Mouse (Mus musculus) olfactory bulb, adult 2 months (tissue): ENCODE measurements around the gene Cyp2c23.

Experiments used
- CTCF ChIP-seq: fragments of 200-500 bp; IDR thresholded peaks from 2 replicates; pipeline ENCODE4 v1.5.1; 2012; ENCODE audit warnings: low read depth, mild to moderate bottlenecking, low read length, moderate library complexity; ENCODE audit not compliant: insufficient read depth
- POLR2A ChIP-seq: fragments of 200-500 bp; IDR thresholded peaks from 2 replicates; pipeline ENCODE4 v1.6.1; 2012; ENCODE audit warnings: mild to moderate bottlenecking, low read depth, low read length, moderate library complexity; ENCODE audit not compliant: insufficient read depth

- TF ChIP-seq CTCF: no peak
- TF ChIP-seq POLR2A: no peak
Observed at GRCm38 (mm10) chr19:44023066-44023465, 5.9 kb downstream of the Cyp2c23 start.
